Mouse (Mus musculus): Measurements from ENCODE around the gene Fgd2. TPM values are rescaled to one million over a fixed set of nuclear protein-coding genes. Genes with fewer than 3 reads are reported as not detected.
"Not testable (repeated sequence)": the region's sequence is repeated elsewhere in the genome, so short reads cannot be mapped to it uniquely, and the experiment has no call there.

The Fgd2 gene
- total and polyA plus RNA-seq, 2 experiments from 2014 or later = 14.1 to 17.3 TPM

DNA sequence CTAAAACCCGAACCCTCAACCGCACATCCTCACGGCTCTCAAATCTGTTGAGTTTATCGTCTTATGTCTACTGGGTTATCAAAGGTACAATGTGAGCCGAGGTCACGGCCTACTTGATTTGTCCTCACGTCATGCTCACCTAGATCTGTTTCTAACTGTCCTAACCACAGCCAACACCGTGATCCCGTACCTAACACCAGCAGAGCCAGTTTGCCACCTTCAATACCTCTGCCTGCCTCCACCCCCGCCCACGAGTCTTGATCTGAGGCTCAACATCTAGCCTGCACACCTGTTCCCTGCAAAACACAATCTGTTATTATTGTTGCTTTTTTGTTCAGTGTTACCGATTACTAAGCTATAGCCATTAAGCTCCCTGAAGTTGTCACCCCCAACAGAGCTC, 15.4 kb upstream of the Fgd2 start:
- H3K27me3 ChIP-seq (ENCODE audit: insufficient read depth, low read length) = no peaks in the 10 kb centered on the region
- peaks cover 13% of the 10 kb centered on the region for H3K4me1 ChIP-seq (ENCODE audit: insufficient read depth)
- peaks cover 16% of the 10 kb centered on the region; the same call in 1 of the 2 replicates for H3K36me3 ChIP-seq (ENCODE audit: insufficient read depth)
- DNase-seq = no peak
- WGBS = 87% methylated on average over 12 of the region's 12 CpGs
- ATAC-seq = no peak
- H3K9ac ChIP-seq = peak overlapping the region; percentile 95; the same call in 1 of the 2 replicates
- no peaks in the 10 kb centered on the region for H3K9me3 ChIP-seq (ENCODE audit: low read length)
- H3K4me2 ChIP-seq (ENCODE audit: low read depth) = peak overlapping the region; percentile 60
- no peak for TF ChIP-seq CTCF (IDR thresholded peaks at IDR 0.05; ENCODE audit: low read depth)
- H3K27ac ChIP-seq (ENCODE audit: low read depth, low read length) = peak overlapping the region; percentile 93
- H3K4me3 ChIP-seq (ENCODE audit: low read depth, low read length) = peak overlapping the region; percentile 92; the same call in 1 of the 2 replicates

GRCm38 (mm10) chr17:29346496-29347125, 14.1 kb upstream of the Fgd2 start:
- Histone ChIP-seq H3K4me1 (ENCODE audit: insufficient read depth) (peaks cover 10% of the 10 kb centered on the region), H3K4me3 (ENCODE audit: low read depth, low read length) (peak overlapping the region; percentile 92), H3K27me3 (ENCODE audit: insufficient read depth, low read length) (no peaks in the 10 kb centered on the region), H3K27ac (ENCODE audit: low read depth, low read length) (peak overlapping the region; percentile 93), H3K4me2 (ENCODE audit: low read depth) (peak overlapping the region; percentile 60), H3K36me3 (ENCODE audit: insufficient read depth) (peaks cover 10% of the 10 kb centered on the region; the same call in 1 of the 2 replicates), H3K9me3 (ENCODE audit: low read length) (no peaks in the 10 kb centered on the region), H3K9ac (peak overlapping the region; percentile 95)
- TF ChIP-seq CTCF (IDR thresholded peaks at IDR 0.05; ENCODE audit: low read depth) = no peak
- 3% methylated on average over 11 of the region's 11 CpGs for WGBS
- ATAC-seq (peak; percentile 68), DNase-seq (peak; percentile 84)

DNA sequence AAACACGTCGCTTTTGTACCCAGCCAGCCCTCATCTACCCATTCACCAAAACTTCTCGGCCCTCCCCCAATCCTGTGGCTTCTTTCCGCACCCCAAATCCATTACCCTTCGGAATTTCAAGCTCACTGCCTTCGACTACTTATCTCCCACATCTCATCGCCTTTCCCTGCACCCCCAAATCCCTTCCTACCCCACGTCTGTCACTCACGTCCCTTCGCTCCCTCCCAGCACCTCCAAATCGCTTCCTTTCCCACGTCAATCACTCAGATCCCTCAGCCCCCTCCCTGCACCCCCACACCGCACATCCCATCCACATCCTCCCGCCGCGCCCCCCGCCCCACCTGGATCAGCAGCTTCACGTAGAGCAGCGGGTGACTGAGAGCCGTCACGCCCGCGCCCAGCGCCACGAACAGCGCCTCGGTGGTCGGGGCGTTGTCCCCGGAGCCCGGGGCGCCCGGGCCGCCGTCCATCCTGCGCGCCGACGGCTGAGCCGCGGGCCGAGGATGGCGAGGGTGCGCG, 13.5 kb upstream of the Fgd2 start:
- no peaks in the 10 kb centered on the region for H3K9me3 ChIP-seq (ENCODE audit: low read length)
- ATAC-seq (peak; percentile 52), DNase-seq (peak; percentile 66)
- no peak for TF ChIP-seq CTCF (IDR thresholded peaks at IDR 0.05; ENCODE audit: low read depth)
- no peaks in the 10 kb centered on the region for H3K27me3 ChIP-seq (ENCODE audit: insufficient read depth, low read length)
- peaks cover 6% of the 10 kb centered on the region; the same call in 1 of the 2 replicates for H3K4me1 ChIP-seq (ENCODE audit: insufficient read depth)
- H3K4me3 ChIP-seq (ENCODE audit: low read depth, low read length) = peak overlapping the region; percentile 92
- H3K27ac ChIP-seq (ENCODE audit: low read depth, low read length) = peak overlapping the region; percentile 93
- peak overlapping the region; percentile 60 for H3K4me2 ChIP-seq (ENCODE audit: low read depth)
- peaks cover 7% of the 10 kb centered on the region; the same call in 1 of the 2 replicates for H3K36me3 ChIP-seq (ENCODE audit: insufficient read depth)
- WGBS = under 1% methylated on average over 43 of the region's 45 CpGs
- peak overlapping the region; percentile 95 for H3K9ac ChIP-seq

DNA sequence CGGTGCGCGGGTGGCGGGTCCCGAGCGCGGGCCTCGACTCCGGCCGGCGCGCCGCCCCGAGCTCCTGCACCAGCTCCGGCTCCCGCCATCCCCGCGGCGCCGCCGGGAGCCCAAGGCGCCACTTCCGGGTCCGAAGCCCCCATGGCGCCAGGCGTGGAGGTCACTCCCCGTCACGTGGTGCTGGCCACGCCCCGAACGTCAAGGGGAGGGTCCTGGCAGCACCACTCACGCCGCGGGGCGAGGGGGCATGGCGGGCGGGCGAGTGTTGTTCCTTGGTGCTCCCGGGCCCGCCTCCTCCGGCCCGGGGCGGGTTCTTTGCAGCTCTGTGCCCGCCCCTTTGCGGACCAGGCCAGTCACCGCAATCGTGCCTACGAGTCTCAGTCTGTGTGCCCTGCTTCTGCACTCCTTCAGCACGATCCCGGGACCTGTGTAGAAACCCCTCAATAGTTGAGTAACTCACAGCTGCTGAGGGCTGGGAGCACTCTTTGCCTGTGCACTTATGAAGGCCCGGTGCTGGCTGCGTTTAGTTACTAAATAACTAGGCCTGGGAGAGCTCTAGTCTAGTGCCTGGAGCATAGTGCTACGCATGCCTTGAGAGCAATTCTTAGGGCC, 13.0 kb upstream of the Fgd2 start, which contains the start of gene Mtch1:
TSS of gene Mtch1 (minus strand) at position 290 of the 612 bp plus-strand sequence.
- Histone ChIP-seq H3K4me1 (ENCODE audit: insufficient read depth) (peaks cover 6% of the 10 kb centered on the region; the same call in 1 of the 2 replicates), H3K36me3 (ENCODE audit: insufficient read depth) (peaks cover 1% of the 10 kb centered on the region; the same call in 1 of the 2 replicates), H3K27ac (ENCODE audit: low read depth, low read length) (peak within 1 kb of the TSS; percentile 93), H3K4me3 (ENCODE audit: low read depth, low read length) (peak within 1 kb of the TSS; percentile 92), H3K27me3 (ENCODE audit: insufficient read depth, low read length) (no peaks in the 10 kb centered on the region), H3K4me2 (ENCODE audit: low read depth) (peak within 1 kb of the TSS; percentile 60), H3K9me3 (ENCODE audit: low read length) (no peaks in the 10 kb centered on the region), H3K9ac (peak within 1 kb of the TSS; percentile 95)
- WGBS = 2% methylated on average over 43 of the region's 53 CpGs
- ATAC-seq (peak; percentile 83), DNase-seq (peak; percentile 94)
- TF ChIP-seq CTCF (IDR thresholded peaks at IDR 0.05; ENCODE audit: low read depth) = no peak

DNA sequence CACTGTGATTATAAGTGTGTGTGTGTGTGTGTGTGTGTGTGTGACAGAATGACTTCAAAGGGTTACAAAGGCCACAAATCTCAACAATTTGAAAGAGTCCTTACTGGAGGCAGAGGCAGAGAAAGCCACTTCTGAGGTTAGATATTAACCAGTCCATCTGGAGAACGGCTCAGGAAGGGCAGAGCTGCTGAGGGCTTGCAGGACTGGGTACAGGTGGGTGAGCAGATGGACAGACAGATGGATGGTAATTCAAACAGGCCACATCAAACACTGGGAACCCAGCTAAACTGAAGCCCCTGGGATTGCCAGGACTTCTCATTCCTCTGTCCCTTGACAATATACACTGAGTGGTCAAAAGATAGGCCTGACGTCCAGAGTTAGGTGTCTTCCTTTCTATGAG, 11.7 kb upstream of the Fgd2 start:
- no peaks in the 10 kb centered on the region for H3K27me3 ChIP-seq (ENCODE audit: insufficient read depth, low read length)
- no peaks in the 10 kb centered on the region for H3K36me3 ChIP-seq (ENCODE audit: insufficient read depth)
- ATAC-seq = no peak
- H3K4me2 ChIP-seq (ENCODE audit: low read depth) = no peak overlapping the region
- no peak overlapping the region for H3K4me3 ChIP-seq (ENCODE audit: low read depth, low read length)
- no peak overlapping the region for H3K9ac ChIP-seq
- TF ChIP-seq CTCF (IDR thresholded peaks at IDR 0.05; ENCODE audit: low read depth) = no peak
- peaks cover 6% of the 10 kb centered on the region; the same call in 1 of the 2 replicates for H3K4me1 ChIP-seq (ENCODE audit: insufficient read depth)
- H3K9me3 ChIP-seq (ENCODE audit: low read length) = no peaks in the 10 kb centered on the region
- H3K27ac ChIP-seq (ENCODE audit: low read depth, low read length) = no peak overlapping the region
- WGBS = 71% methylated on average over 2 of the region's 2 CpGs
- no peak for DNase-seq

DNA sequence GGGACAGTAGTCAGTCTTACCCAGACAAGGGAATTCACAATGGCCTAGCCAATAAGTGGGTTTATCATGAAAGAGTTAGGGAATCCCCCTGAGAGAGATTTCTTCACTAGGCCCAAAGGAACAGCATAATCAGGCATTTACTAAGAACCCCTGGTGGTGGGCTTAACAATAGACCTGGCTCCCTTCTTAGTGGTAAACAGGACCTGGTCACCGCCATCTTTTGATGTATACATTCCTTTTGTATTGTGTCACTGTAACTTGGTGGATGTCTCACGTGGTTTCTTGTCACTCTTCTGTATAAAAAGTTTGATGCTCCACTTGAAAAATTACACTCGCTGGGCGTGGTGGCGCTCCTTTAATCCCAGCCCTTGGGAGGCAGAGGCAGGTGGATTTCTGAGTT, 9.7 kb upstream of the Fgd2 start:
- DNase-seq; H3K4me3 ChIP-seq (ENCODE audit: low read depth, low read length); ATAC-seq; H3K9me3 ChIP-seq (ENCODE audit: low read length); H3K36me3 ChIP-seq (ENCODE audit: insufficient read depth); H3K4me2 ChIP-seq (ENCODE audit: low read depth); H3K27ac ChIP-seq (ENCODE audit: low read depth, low read length); H3K9ac ChIP-seq; H3K27me3 ChIP-seq (ENCODE audit: insufficient read depth, low read length): not testable (repeated sequence)
- WGBS = 58% methylated on average over 5 of the region's 5 CpGs
- peaks cover 15% of the 10 kb centered on the region for H3K4me1 ChIP-seq (ENCODE audit: insufficient read depth)

- no peaks in the 10 kb centered on the region for H3K36me3 ChIP-seq (ENCODE audit: insufficient read depth)
- H3K4me1 ChIP-seq (ENCODE audit: insufficient read depth) = peaks cover 23% of the 10 kb centered on the region
- no peak overlapping the region for H3K4me2 ChIP-seq (ENCODE audit: low read depth)
- no peaks in the 10 kb centered on the region for H3K9me3 ChIP-seq (ENCODE audit: low read length)
- no peak overlapping the region for H3K4me3 ChIP-seq (ENCODE audit: low read depth, low read length)
- TF ChIP-seq CTCF (IDR thresholded peaks at IDR 0.05; ENCODE audit: low read depth) = no peak
- 14% methylated on average over 5 of the region's 5 CpGs for WGBS
- ATAC-seq (peak; percentile 40), DNase-seq (peak; percentile 59)
- H3K27me3 ChIP-seq (ENCODE audit: insufficient read depth, low read length) = no peaks in the 10 kb centered on the region
- peak overlapping the region; percentile 91 for H3K27ac ChIP-seq (ENCODE audit: low read depth, low read length)
- peak overlapping the region; percentile 56; the same call in 1 of the 2 replicates for H3K9ac ChIP-seq
Measured at GRCm38 (mm10) chr17:29355461-29355840, 5.3 kb upstream of the Fgd2 start.

Data from forebrain, postnatal 0 days (tissue).